Mouse (Mus musculus) adrenal gland, postnatal 0 days (tissue): ENCODE measurements around the gene Serpina7. TPM values are rescaled to one million over a fixed set of nuclear protein-coding genes. Genes with fewer than 3 reads are reported as not detected.

Experiments
- polyA plus RNA-seq: library from polyadenylated mRNA; unstranded; fragments of >200 nt; fragmentation: Nextera tagmentation; extraction: Ambion mirVana; gene quantifications from 2 replicates; pipeline ENCODE4 v1.2.1, GENCODE M21; 2015

Gene Serpina7
- 2.2 and 2.8 TPM in 2 replicates for polyA plus RNA-seq

DNA sequence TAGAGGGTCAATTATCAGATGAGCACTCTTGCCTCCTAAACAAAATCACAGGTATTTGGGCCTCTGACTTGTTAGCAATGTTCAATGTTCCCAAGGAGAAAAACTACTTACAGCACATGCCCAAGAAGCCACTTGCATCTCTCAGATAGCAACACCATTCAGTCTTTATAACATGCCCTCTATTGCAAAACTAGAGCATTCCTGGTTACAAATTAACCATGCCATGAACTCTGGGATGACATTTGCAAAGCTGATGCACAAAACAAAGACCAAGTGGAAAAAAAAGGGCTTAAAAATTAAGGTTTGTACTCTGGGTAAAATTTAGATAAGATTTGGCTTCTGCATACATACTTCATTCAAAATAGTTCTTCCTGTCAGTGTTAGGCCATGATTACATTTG lies at the start of gene Serpina7:
Gene Serpina7, minus strand, starts transcription at position 160 of the 400 bp plus-strand sequence.

DNA sequence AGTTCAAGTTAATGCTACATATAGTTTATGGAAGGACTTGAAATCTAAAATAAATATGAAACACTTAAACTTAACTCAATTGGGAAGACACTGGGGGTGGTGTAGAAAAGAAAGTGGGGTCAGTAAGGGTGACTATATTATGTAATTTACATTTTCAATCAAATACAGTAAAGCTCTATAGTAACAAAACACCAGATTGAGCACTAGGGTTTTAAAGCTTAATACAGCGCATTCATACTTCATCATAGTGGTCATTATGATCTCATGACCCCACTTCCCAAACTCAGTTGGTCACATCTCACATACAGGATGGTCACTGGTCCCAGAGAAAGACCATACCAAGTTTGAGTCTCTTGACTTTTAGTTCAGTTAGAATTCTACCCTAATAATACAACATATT lies 907 bp upstream of the Serpina7 start, which contains the start of gene 4930513O06Rik:
Gene 4930513O06Rik, plus strand, starts transcription at position 301 of the 400 bp plus-strand sequence.

Other genes starting within 250 kb of the Serpina7 start
- gene Nrk, start 170.8 kb downstream of the Serpina7 start, polyA plus RNA-seq = 11.7 and 13.0 TPM in 2 replicates
- gene 4930513O06Rik, start 1.0 kb upstream of the Serpina7 start, polyA plus RNA-seq = not detected in 2 replicates
- 0.13 TPM in 1 of 2 replicates, not detected in the other for gene 4933428M09Rik, start 94.0 kb upstream of the Serpina7 start, polyA plus RNA-seq
- gene Mum1l1, start 124.8 kb upstream of the Serpina7 start, polyA plus RNA-seq = 10.1 and 11.8 TPM in 2 replicates
- 0.11 TPM in 1 of 2 replicates, not detected in the other for gene Trap1a, start 248.4 kb upstream of the Serpina7 start, polyA plus RNA-seq